Mouse (Mus musculus) heart, postnatal 36 days (tissue): ENCODE results near the gene Trim7. TPM values are rescaled to one million over a fixed set of nuclear protein-coding genes. Genes with fewer than 3 reads are reported as not detected.
A peak's percentile ranks its signal among the peaks of the same experiment; 100 is the strongest.
"Not testable (repeated sequence)": the region's sequence is repeated elsewhere in the genome, so short reads cannot be mapped to it uniquely, and the experiment has no call there.

Source experiments
- DNase-seq, 2 experiments: peaks; one replicate each; pipeline ENCODE4 v3.0.0; 2021 to 2022
- intact Hi-C: fragments of 180-260 bp; cut with DNase I; formaldehyde crosslinking; loops from one replicate; pipeline ENCODE4 v1.15.1; 2025
- total RNA-seq, 2 experiments: library from RNA; stranded (reverse); gene quantifications; 2 replicates each; pipeline ENCODE4 v1.2.3; 2021

Gene Trim7
- total RNA-seq, 2 experiments from 2014 or later, result 17.8 to 26.2 TPM

- no peak for DNase-seq
These were observed 5.6 kb upstream of the Trim7 start for GRCm38 (mm10) chr11:48820308-48820674.

GRCm38 (mm10) chr11:48821299-48821698 is 4.6 kb upstream of the Trim7 start:
- intact Hi-C loops, result loop anchor here (2.0 kb wide), 1 partner anchor 32 kb away; no protein-coding TSS in a partner anchor
- DNase-seq, result not testable (repeated sequence)

More at GRCm38 (mm10) chr11:48820308-48820674, 5.6 kb upstream of the Trim7 start:
- intact Hi-C loops, result loop anchor here (2.0 kb wide), 1 partner anchor 31 kb away; no protein-coding TSS in a partner anchor

GRCm38 (mm10) chr11:48822768-48823512 is 3.0 kb upstream of the Trim7 start:
- intact Hi-C loops, result loop anchor here (1.0 kb wide), 1 partner anchor 11 kb away; no protein-coding TSS in a partner anchor

GRCm38 (mm10) chr11:48823536-48823972 is 2.4 kb upstream of the Trim7 start:
- intact Hi-C loops, result loop anchor here (1.0 kb wide), 1 partner anchor 11 kb away; no protein-coding TSS in a partner anchor
- peak; percentile 74 to 76 for DNase-seq

More at GRCm38 (mm10) chr11:48822768-48823512, 3.0 kb upstream of the Trim7 start:
- no peak for DNase-seq

- no peak for DNase-seq
- intact Hi-C loops, result no loop called here
These were observed 1.6 kb upstream of the Trim7 start for GRCm38 (mm10) chr11:48824311-48824830.

GRCm38 (mm10) chr11:48826752-48827096 is 784 bp downstream of the Trim7 start:
- intact Hi-C loops, result no loop called here
- DNase-seq, result no peak

GRCm38 (mm10) chr11:48827926-48828325 is 2.0 kb downstream of the Trim7 start:
- intact Hi-C loops, result no loop called here
- no peak for DNase-seq

- no peak for DNase-seq
- intact Hi-C loops, result no loop called here
These were observed 4.3 kb downstream of the Trim7 start for GRCm38 (mm10) chr11:48830279-48830678.

GRCm38 (mm10) chr11:48831273-48831672 is 5.3 kb downstream of the Trim7 start:
- DNase-seq, result no peak
- intact Hi-C loops, result no loop called here

GRCm38 (mm10) chr11:48833078-48833730 is 7.3 kb downstream of the Trim7 start:
- intact Hi-C loops, result no loop called here
- no peak for DNase-seq

- intact Hi-C loops, result loop anchor here (1.0 to 2.0 kb wide), 3 partner anchors 11 to 19 kb away; no protein-coding TSS in a partner anchor
- DNase-seq, result peak; percentile 94 to 96
These were observed 8.0 kb downstream of the Trim7 start for GRCm38 (mm10) chr11:48833731-48834639.

- DNase-seq, result no peak
- intact Hi-C loops, result loop anchor here (2.0 kb wide), 1 partner anchor 17 kb away; no protein-coding TSS in a partner anchor
These were observed 10.0 kb downstream of the Trim7 start for GRCm38 (mm10) chr11:48835923-48836322.

GRCm38 (mm10) chr11:48836990-48837309 is 11.0 kb downstream of the Trim7 start:
- intact Hi-C loops, result no loop called here
- no peak for DNase-seq

- DNase-seq, result peak; percentile 72 to 76
- intact Hi-C loops, result no loop called here
These were observed 11.6 kb downstream of the Trim7 start for GRCm38 (mm10) chr11:48837310-48838180.

GRCm38 (mm10) chr11:48838181-48838797 is 12.3 kb downstream of the Trim7 start:
- DNase-seq, result no peak
- intact Hi-C loops, result no loop called here

- intact Hi-C loops, result no loop called here
- no peak for DNase-seq
These were observed 13.1 kb downstream of the Trim7 start for GRCm38 (mm10) chr11:48838879-48839680.

- intact Hi-C loops, result no loop called here
- no peak for DNase-seq
These were observed 14.9 kb downstream of the Trim7 start for GRCm38 (mm10) chr11:48840805-48841204.

GRCm38 (mm10) chr11:48841213-48841612 is 15.3 kb downstream of the Trim7 start:
- intact Hi-C loops, result no loop called here
- DNase-seq, result no peak
